Mouse (Mus musculus): ENCODE results near the gene Hoxd12. TPM values are rescaled to one million over a fixed set of nuclear protein-coding genes. Genes with fewer than 3 reads are reported as not detected.

The Hoxd12 gene
- polyA plus RNA-seq, 1 experiment from 2014 or later = not detected

DNA sequence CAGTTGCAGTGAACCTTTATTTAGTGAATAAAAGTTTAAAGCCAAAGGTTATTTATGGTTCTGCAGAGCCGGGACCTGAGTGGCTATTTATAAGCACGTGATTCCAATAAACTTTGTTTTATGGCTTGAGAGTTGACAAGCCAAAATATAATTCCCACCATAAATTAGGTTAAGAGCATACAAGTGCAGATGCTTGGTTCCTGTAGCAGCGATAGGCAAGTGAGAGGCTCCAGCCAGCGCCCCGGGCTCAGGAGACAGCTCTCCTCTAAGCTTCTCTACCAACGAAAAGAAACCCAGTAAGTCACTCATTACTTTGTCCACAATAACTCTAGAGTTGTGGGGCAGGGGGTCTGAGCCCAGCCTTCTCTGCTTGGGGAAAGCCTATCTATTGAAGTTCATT, 47.1 kb downstream of the Hoxd12 start:
- H3K4me2 ChIP-seq = no peak overlapping the region
- H3K9me3 ChIP-seq (ENCODE audit: control insufficient read depth, low read length) = no peaks in the 10 kb centered on the region
- no peak overlapping the region for H3K9ac ChIP-seq (ENCODE audit: low read length)
- peaks cover 99% of the 10 kb centered on the region for H3K27me3 ChIP-seq (ENCODE audit: control insufficient read depth, insufficient read depth, low read length)
- DNase-seq (ENCODE audit: low spot score, missing footprints) = no peak
- 6% methylated on average over 6 of the region's 6 CpGs for WGBS
- H3K4me1 ChIP-seq (ENCODE audit: control insufficient read depth, insufficient read depth, low read length) = no peaks in the 10 kb centered on the region
- H3K4me3 ChIP-seq (ENCODE audit: low read depth, low read length) = no peak overlapping the region
- ATAC-seq (ENCODE audit: low FRiP score) = no peak
- H3K27ac ChIP-seq (ENCODE audit: low read depth, low read length) = no peak overlapping the region
- no peaks in the 10 kb centered on the region for H3K36me3 ChIP-seq (ENCODE audit: control insufficient read depth, insufficient read depth, low read length)

DNA sequence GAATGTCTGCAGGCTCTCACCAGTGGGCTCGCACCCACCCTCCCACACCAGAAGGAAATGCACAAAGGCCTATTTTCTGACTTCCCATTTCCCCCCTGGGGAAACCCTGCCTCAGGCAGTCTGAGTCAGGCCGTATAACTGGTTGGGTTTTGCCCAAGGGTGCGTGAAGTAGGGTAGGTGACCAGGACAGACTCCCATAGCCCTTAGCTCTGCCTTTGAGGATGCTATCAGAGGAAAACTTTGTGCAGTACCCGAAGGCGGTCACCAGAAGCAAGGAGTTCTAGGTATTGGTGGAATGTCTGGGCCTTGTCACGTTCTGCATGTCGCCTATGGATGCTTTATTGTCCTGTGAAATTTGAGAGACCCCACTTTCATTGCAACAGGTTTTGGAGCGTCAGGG, 48.1 kb downstream of the Hoxd12 start:
- ATAC-seq (ENCODE audit: low FRiP score) (no peak), DNase-seq (ENCODE audit: low spot score, missing footprints) (no peak)
- Histone ChIP-seq H3K4me1 (ENCODE audit: control insufficient read depth, insufficient read depth, low read length) (peaks cover 6% of the 10 kb centered on the region), H3K9ac (ENCODE audit: low read length) (no peak overlapping the region), H3K4me2 (no peak overlapping the region), H3K36me3 (ENCODE audit: control insufficient read depth, insufficient read depth, low read length) (no peaks in the 10 kb centered on the region), H3K9me3 (ENCODE audit: control insufficient read depth, low read length) (no peaks in the 10 kb centered on the region), H3K4me3 (ENCODE audit: low read depth, low read length) (no peak overlapping the region), H3K27me3 (ENCODE audit: control insufficient read depth, insufficient read depth, low read length) (peaks cover 99% of the 10 kb centered on the region), H3K27ac (ENCODE audit: low read depth, low read length) (no peak overlapping the region)
- WGBS = under 1% methylated on average over 8 of the region's 8 CpGs

DNA sequence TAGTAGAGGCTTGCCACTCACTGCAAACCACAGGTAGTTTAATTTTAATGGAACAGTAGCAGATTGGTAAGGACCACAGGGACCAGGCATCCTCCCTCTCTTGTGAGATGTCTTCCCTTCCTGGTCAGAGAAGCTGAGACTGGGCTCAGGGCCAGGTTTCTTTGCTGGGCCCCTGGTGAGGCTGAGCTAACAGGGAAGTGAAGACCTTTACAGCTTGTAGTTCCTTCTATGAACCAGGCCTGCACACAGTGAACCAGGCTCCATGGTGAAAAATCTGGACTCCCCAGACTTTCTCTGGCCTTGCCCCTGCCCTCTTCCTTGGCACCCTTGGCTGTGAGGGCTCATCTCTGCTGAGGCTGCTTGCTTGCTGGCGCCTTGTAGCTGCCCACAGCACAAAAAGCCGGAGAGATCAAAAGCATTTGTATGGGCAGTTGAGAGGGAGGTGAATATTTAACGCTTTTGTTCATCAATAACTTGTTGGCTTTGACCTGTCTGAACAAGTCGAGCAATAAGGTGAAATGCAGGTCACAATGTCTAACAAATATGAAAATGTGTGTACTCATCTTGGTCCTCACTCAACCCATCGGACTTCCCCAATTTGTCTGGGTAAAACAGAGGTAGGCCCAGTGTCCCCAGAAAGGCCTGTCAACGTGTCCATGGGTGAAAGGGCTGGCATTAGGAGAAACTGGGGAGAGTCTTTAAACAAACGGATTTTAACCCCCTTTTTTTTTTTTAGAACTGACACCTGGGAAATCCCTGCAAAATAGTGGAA, 49.6 kb downstream of the Hoxd12 start:
- no peak overlapping the region for H3K4me2 ChIP-seq
- H3K36me3 ChIP-seq (ENCODE audit: control insufficient read depth, insufficient read depth, low read length) = no peaks in the 10 kb centered on the region
- no peak overlapping the region for H3K9ac ChIP-seq (ENCODE audit: low read length)
- H3K27me3 ChIP-seq (ENCODE audit: control insufficient read depth, insufficient read depth, low read length) = peaks cover 100% of the 10 kb centered on the region
- DNase-seq (ENCODE audit: low spot score, missing footprints) (no peak), ATAC-seq (ENCODE audit: low FRiP score) (no peak)
- 6% methylated on average over 7 of the region's 7 CpGs for WGBS
- H3K27ac ChIP-seq (ENCODE audit: low read depth, low read length) = no peak overlapping the region
- H3K4me1 ChIP-seq (ENCODE audit: control insufficient read depth, insufficient read depth, low read length) = peaks cover 6% of the 10 kb centered on the region
- H3K9me3 ChIP-seq (ENCODE audit: control insufficient read depth, low read length) = no peaks in the 10 kb centered on the region
- H3K4me3 ChIP-seq (ENCODE audit: low read depth, low read length) = no peak overlapping the region

DNA sequence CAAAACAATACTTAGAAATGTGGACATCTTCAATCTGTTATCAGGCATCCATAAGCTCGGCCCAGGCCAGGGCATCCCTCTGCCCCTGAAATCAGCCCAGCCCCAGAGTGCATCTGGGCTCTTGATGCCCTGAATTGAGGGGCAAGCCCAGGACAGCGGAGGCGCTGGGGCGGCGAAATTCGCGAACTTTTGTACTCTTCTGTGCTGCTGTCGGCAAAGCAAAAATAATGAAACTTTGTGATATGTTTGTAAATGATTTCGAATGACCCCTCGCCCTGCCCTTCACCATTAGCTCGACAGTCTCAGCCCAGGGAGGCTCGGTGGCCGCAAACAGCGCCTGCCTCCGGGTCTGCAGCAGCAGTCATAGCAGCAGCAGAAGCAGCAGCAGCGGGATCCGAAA, 50.4 kb downstream of the Hoxd12 start:
- ATAC-seq (ENCODE audit: low FRiP score) (no peak), DNase-seq (ENCODE audit: low spot score, missing footprints) (peak; percentile 95)
- Histone ChIP-seq H3K36me3 (ENCODE audit: control insufficient read depth, insufficient read depth, low read length) (no peaks in the 10 kb centered on the region), H3K27me3 (ENCODE audit: control insufficient read depth, insufficient read depth, low read length) (peaks cover 98% of the 10 kb centered on the region), H3K9me3 (ENCODE audit: control insufficient read depth, low read length) (no peaks in the 10 kb centered on the region), H3K27ac (ENCODE audit: low read depth, low read length) (no peak overlapping the region), H3K9ac (ENCODE audit: low read length) (no peak overlapping the region), H3K4me3 (ENCODE audit: low read depth, low read length) (no peak overlapping the region), H3K4me1 (ENCODE audit: control insufficient read depth, insufficient read depth, low read length) (peaks cover 6% of the 10 kb centered on the region), H3K4me2 (no peak overlapping the region)
- under 1% methylated on average over 17 of the region's 17 CpGs for WGBS

DNA sequence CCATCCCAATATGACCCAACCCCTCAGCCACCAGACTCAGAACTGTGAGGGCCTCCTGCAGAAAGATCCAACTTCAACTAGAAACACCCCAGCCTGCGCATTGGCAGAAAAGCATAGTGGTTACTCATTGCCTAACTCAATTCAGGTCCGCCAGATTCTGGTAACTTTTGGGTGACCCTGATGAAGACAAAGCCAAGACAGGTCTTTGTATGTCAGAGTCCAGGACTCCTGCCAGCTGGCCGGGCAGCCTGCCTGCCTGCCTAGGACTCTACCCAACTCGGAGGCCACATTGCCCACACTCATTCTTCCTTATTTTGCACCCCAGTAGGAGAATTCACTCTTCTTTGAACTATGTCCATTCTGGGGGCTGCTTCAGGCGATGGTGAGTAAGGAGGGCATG, 51.7 kb downstream of the Hoxd12 start, which contains the start of gene Gm28230:
Gene Gm28230, plus strand, starts transcription at position 178 of the 400 bp plus-strand sequence.
- H3K36me3 ChIP-seq (ENCODE audit: control insufficient read depth, insufficient read depth, low read length) = no peaks in the 10 kb centered on the region
- H3K27ac ChIP-seq (ENCODE audit: low read depth, low read length) = no peak within 1 kb of the TSS
- WGBS = 5% methylated on average over 5 of the region's 5 CpGs
- no peak within 1 kb of the TSS for H3K4me2 ChIP-seq
- H3K9me3 ChIP-seq (ENCODE audit: control insufficient read depth, low read length) = no peaks in the 10 kb centered on the region
- ATAC-seq (ENCODE audit: low FRiP score) (no peak), DNase-seq (ENCODE audit: low spot score, missing footprints) (no peak)
- peaks cover 6% of the 10 kb centered on the region for H3K4me1 ChIP-seq (ENCODE audit: control insufficient read depth, insufficient read depth, low read length)
- 0 out of 2 replicates have a peak within 1 kb of the TSS, but pooled peaks have one; percentile 3 for H3K4me3 ChIP-seq (ENCODE audit: low read depth, low read length)
- no peak within 1 kb of the TSS for H3K9ac ChIP-seq (ENCODE audit: low read length)
- peaks cover 97% of the 10 kb centered on the region for H3K27me3 ChIP-seq (ENCODE audit: control insufficient read depth, insufficient read depth, low read length)

DNA sequence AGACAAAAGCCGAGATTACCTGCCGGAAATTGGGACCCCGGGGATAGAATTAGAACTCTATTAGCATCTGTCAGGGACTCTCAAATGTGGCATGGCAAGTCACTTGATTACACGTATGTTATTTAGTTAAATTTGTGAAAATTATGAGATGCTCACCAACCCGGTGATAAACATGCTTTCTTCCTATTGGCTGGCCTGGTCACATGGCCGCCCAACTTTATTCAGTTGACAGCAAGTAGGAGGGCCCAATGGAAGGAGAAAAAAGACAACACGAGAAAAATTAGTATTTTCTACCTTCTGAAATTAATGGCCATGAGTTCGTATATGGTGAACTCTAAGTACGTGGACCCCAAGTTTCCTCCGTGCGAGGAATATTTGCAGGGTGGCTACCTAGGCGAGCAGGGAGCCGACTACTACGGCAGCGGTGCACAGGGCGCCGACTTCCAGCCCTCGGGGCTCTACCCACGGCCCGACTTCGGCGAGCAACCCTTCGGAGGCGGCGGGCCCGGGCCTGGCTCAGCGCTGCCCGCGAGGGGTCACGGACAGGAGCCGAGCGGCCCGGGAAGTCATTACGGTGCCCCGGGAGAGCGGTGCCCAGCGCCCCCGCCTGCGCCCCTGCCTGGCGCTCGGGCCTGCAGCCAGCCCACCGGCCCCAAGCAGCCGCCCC, 52.3 kb downstream of the Hoxd12 start:
- Histone ChIP-seq H3K27ac (ENCODE audit: low read depth, low read length) (no peak overlapping the region), H3K4me3 (ENCODE audit: low read depth, low read length) (0 out of 2 replicates have a peak overlapping the region, but pooled peaks have one; percentile 3), H3K4me1 (ENCODE audit: control insufficient read depth, insufficient read depth, low read length) (peaks cover 6% of the 10 kb centered on the region), H3K9ac (ENCODE audit: low read length) (no peak overlapping the region), H3K9me3 (ENCODE audit: control insufficient read depth, low read length) (no peaks in the 10 kb centered on the region), H3K36me3 (ENCODE audit: control insufficient read depth, insufficient read depth, low read length) (no peaks in the 10 kb centered on the region), H3K4me2 (no peak overlapping the region), H3K27me3 (ENCODE audit: control insufficient read depth, insufficient read depth, low read length) (peaks cover 97% of the 10 kb centered on the region)
- 1% methylated on average over 43 of the region's 43 CpGs for WGBS
- DNase-seq (ENCODE audit: low spot score, missing footprints) (no peak), ATAC-seq (ENCODE audit: low FRiP score) (no peak)

MicroRNA genes within 50 kb of the gene (microRNA counts, 519-probe panel; counts per million panel counts)
- microRNA mmu-miR-10b = not detected

Small RNAs within 50 kb of the gene (microRNA-seq; reads per million reads assigned to microRNA genes)
- gene Gm44463 (not detected), gene Mir10b (53.5 reads per million, percentile 47 among the genes with 10 or more reads in this experiment)

Other genes with a start within 250 kb of the Hoxd12 start
- 56.2 and 58.4 TPM in 2 replicates for gene Lnpk, start 95.6 kb upstream of the Hoxd12 start, polyA plus RNA-seq (2014; fragmentation: Nextera tagmentation; extraction: Ambion mirVana)
- gene Evx2, start 15.5 kb upstream of the Hoxd12 start, polyA plus RNA-seq (2014; fragmentation: Nextera tagmentation; extraction: Ambion mirVana) = 1.5 and 1.9 TPM in 2 replicates
- not detected in 2 replicates for gene Hoxd13, start 6.7 kb upstream of the Hoxd12 start, polyA plus RNA-seq (2014; fragmentation: Nextera tagmentation; extraction: Ambion mirVana)
- gene Hoxd11, start 4.5 kb downstream of the Hoxd12 start, polyA plus RNA-seq (2014; fragmentation: Nextera tagmentation; extraction: Ambion mirVana) = not detected in 2 replicates
- not detected in 2 replicates for gene Hoxd10, start 16.9 kb downstream of the Hoxd12 start, polyA plus RNA-seq (2014; fragmentation: Nextera tagmentation; extraction: Ambion mirVana)
- gene Hoxd9, start 22.7 kb downstream of the Hoxd12 start, polyA plus RNA-seq (2014; fragmentation: Nextera tagmentation; extraction: Ambion mirVana) = not detected in 2 replicates
- 0.11 TPM in 1 of 2 replicates, not detected in the other for gene Hoxd8, start 29.6 kb downstream of the Hoxd12 start, polyA plus RNA-seq (2014; fragmentation: Nextera tagmentation; extraction: Ambion mirVana)
- 0.07 and 0.14 TPM in 2 replicates for gene Hoxd3, start 36.9 kb downstream of the Hoxd12 start, polyA plus RNA-seq (2014; fragmentation: Nextera tagmentation; extraction: Ambion mirVana)
- gene Hoxd4, start 36.9 kb downstream of the Hoxd12 start, polyA plus RNA-seq (2014; fragmentation: Nextera tagmentation; extraction: Ambion mirVana) = not detected in 2 replicates
- not detected in 2 replicates for gene Gm28230, start 51.7 kb downstream of the Hoxd12 start, polyA plus RNA-seq (2014; fragmentation: Nextera tagmentation; extraction: Ambion mirVana)
- not detected in 2 replicates for gene Hoxd1, start 88.0 kb downstream of the Hoxd12 start, polyA plus RNA-seq (2014; fragmentation: Nextera tagmentation; extraction: Ambion mirVana)
- gene Mtx2, start 150.8 kb downstream of the Hoxd12 start, polyA plus RNA-seq (2014; fragmentation: Nextera tagmentation; extraction: Ambion mirVana) = 124 and 130 TPM in 2 replicates